Mouse (Mus musculus): ENCODE results near the gene Caln1. TPM values are rescaled to one million over a fixed set of nuclear protein-coding genes. Genes with fewer than 3 reads are reported as not detected.

Caln1 gene
- total RNA-seq, 4 experiments from 2014 or later, result 0.03 TPM; not detected in 3

DNA sequence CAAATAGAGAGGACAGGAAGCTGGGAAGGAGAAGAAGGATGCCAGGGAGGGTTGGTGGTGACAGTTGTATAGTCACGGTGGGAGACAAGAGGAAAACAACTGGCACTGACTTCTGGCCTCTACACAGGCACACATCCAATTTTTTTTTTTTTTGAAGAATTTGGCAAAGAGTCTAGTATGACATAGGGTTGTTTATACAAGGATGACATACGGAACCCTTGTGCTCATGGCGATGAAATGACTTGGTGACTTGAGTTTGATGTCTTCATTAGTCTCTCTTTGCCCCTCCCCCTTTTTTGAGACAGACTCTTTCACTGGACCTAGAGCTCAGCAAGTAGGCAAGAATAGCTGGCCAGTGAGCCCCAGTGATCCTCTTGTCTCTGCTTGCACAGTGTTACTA lies 322.1 kb downstream of the Caln1 start:
- no peak for DNase-seq (ENCODE audit: low spot score)

GRCm38 (mm10) chr5:130699476-130699875 lies 330.2 kb downstream of the Caln1 start:
- DNase-seq (ENCODE audit: low spot score), result no peak

DNA sequence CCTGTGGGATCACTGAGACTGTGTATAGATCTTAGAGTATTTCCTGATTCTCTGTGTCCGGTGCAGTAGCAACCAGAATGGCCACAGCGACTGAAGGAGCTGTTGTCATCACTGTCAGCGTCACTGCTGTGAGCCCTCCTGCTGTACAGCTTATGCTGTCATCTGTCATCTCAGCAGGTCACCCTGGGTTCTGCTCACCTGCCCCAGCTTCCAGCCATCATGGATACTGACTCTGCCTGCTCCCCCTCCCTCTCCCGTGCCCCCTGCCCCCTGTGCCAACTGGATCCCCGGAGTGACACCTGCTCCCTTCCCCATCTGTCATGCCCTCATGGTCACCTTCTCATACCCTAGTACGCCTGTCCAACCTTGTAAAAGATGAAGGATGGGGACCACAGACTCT lies 332.5 kb downstream of the Caln1 start:
- DNase-seq (ENCODE audit: low spot score), result no peak

DNA sequence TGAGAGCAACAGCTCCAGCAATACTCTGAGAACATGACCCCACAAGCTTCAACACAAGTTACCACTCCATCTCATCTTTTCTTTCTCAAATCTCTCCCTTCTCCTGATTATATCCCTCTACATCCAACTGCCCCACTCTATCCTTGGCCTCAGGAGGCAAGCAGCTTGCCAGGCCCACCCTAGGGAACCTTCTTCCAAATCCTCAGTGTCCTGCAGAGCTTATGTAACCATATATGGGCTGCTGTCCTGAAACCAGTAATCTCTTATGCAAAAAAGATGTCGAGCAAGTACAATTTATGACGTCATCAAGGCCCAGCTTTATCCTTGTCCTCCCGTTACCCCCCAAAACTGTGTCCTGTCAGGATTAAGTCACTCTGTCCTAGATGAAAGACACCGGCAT lies 333.1 kb downstream of the Caln1 start:
- no peak for DNase-seq (ENCODE audit: low spot score)

DNA sequence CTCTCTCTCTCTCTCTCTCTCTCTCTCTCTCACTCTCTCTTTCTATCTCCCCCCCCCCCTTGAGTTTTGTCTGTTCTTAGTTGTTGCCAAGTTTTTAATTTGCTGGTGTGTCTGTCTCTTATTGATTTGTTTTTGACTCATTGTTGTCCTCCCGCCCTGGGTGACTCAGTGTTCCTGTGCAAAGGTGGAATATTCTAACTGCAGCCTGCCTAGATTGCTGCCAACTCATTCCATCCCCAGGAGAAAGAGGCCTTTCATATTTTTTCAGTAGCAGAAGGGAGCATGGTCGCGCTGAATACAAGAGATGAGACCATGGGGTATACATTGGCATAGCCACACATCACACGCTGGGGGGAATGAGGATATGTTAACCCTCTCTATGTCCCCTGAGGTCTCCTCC lies 335.6 kb downstream of the Caln1 start:
- no peak for DNase-seq (ENCODE audit: low spot score)

GRCm38 (mm10) chr5:130706202-130706855 lies 337.1 kb downstream of the Caln1 start:
- no peak for DNase-seq (ENCODE audit: low spot score)

GRCm38 (mm10) chr5:130707755-130708154 lies 338.5 kb downstream of the Caln1 start:
- DNase-seq (ENCODE audit: low spot score), result no peak

- DNase-seq (ENCODE audit: low spot score), result no peak
Observed at GRCm38 (mm10) chr5:130708616-130709015, 339.4 kb downstream of the Caln1 start.

- no peak for DNase-seq (ENCODE audit: low spot score)
Observed at GRCm38 (mm10) chr5:130711643-130712042, 342.4 kb downstream of the Caln1 start.

GRCm38 (mm10) chr5:130712281-130712680 lies 343.0 kb downstream of the Caln1 start:
- no peak for DNase-seq (ENCODE audit: low spot score)

- no peak for DNase-seq (ENCODE audit: low spot score)
Observed at GRCm38 (mm10) chr5:130715181-130715580, 345.9 kb downstream of the Caln1 start.

GRCm38 (mm10) chr5:130718385-130718784 lies 349.1 kb downstream of the Caln1 start:
- DNase-seq (ENCODE audit: low spot score), result no peak

DNA sequence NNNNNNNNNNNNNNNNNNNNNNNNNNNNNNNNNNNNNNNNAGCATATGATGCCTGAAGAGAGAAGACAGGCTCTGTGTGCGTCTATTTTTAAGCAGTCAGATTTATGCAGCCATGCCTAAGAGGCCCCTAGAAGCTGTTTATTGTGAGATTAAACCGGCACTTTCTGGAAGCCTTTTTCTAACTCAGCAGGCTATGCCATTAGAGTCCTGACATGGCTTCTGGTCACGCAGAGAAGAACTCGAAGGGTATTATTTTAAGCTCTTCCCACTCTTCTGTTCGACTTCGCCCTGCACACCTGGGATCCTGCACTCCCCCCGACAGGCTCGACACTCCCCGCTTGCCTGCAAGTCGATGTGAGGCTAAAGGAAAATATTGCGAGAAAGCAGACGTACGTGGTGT lies 372.9 kb downstream of the Caln1 start:
- no peak for DNase-seq (ENCODE audit: low spot score)

DNA sequence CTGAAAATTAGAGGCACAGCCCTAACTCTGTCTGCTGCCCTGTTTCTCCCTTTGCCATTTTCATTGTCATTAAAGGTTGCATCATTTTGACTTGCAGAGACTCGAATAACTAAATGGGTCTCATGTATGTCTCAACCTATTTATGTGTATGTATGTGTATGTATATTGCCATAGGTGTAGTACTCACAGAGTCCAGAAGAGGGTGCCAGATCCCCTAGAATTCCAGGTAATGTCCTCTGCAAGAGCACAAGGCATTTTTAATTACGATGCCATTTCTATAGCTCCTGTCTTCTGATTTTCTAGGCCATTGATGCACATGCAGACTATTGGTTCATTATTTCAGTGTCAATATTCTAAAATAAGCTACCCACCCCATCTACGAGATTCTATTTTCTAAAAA lies 388.3 kb downstream of the Caln1 start:
- no peak for DNase-seq (ENCODE audit: low spot score)

DNA sequence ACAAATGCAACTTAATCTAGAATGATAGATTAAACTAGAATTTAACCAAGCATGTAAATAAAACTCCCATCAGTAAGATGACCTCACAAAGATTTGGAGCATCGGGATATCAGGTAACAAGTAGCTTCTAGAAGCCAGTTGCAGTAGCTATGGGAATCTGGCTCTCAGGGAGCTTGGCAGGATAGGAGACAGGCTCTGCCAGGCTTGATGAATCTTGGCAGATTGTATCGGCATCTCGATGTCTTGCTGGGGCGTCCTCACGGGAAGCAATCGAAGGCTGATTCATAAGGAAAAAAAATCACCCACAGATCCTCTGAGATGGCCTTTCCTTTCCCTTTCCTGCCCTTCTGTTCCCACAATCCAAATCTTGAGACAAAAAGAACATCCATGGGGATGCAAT lies 396.5 kb downstream of the Caln1 start:
- DNase-seq (ENCODE audit: low spot score), result no peak

DNA sequence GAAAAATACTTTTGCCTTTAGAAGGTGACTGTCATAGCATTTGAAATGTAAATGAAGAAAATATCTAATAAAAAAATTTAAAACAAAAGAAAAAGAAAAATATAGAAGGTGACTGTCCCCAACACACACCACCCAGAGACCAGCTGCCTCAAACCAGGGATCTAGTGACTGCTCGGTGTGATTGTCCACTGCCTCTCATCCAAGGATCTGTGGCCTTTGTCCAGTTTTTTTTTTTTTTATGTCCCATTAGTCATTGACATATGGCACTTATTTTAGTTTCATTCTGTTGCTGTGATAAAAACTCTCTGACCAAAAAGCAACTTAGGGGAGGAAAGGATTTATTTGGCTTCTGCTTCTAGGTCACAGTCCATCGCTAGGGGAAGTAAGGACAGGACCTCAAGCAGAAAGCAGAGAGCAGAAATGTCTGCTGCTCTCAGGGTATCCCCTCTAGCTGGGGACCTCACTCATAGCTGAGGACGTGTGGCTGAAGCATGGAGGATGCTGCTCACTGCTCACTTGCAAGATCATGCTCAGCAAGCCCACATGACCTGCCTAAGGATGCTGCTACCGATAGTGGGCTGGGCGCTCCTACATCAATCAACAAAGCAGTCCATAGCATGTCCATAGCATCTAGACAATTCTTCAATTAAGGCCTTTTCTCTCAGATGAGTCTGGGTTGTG lies 401.9 kb downstream of the Caln1 start:
- no peak for DNase-seq (ENCODE audit: low spot score)

GRCm38 (mm10) chr5:130772491-130772890 lies 403.2 kb downstream of the Caln1 start:
- no peak for DNase-seq (ENCODE audit: low spot score)

DNA sequence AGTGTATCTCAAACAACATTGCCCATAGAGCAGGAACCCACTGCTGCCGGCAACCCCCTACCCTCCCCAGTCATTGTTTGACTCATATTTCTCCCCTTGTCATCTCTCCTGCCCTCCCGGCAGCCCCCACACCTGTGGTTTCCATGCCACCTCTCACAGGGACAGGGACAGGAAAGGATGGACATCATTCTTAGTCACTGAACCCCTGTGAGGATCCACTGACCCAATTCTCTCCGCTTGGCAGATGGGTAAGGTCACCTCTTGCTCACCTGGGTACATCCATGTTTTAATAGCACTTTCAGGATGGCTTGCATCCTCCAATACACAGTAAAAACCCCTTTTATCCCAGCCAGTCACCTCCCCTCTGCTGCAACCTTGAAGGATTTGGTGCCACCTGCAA lies 405.7 kb downstream of the Caln1 start:
- no peak for DNase-seq (ENCODE audit: low spot score)

GRCm38 (mm10) chr5:130792755-130793452 lies 423.6 kb downstream of the Caln1 start:
- no peak for DNase-seq (ENCODE audit: low spot score)

DNA sequence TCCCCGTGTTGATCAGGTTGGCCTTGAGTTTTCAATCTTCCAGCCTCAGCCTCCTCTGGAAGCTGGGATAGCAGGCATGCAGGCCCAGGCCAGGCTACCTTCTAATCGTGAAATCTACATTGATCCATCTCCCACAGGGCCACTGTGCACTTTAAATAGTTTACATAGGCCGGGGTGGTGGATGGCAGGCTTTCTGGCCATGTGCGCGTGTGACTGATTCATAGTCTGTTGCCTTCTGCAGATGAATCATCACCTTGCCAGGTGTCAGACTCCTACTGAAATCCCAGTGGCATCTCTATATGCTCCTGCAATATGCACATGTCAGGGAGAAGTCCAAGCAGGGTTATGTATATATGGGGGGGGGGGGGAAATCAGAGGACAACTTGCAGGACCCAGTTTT lies 428.5 kb downstream of the Caln1 start:
- no peak for DNase-seq (ENCODE audit: low spot score)

- DNase-seq (ENCODE audit: low spot score), result no peak
Observed at GRCm38 (mm10) chr5:130810314-130810713, 441.1 kb downstream of the Caln1 start.

DNA sequence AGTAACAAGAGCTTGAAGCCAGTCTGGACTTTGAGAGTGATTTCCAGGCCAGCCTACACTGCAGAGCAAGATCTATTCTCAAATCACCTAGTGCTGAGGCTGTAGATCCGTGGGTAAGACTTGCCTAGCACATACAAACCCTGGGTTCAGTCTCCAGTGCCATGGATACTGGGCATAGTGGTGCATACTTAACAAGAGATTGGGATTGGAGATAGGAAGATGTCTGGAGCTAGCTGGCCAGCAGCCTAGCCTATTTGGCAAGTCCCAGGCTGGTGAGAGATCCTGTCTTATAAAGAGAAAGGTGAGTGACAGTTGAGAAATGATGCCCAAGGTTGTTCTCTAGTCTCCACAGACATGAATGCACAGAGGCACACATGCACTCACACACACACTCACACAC lies 441.6 kb downstream of the Caln1 start:
- DNase-seq (ENCODE audit: low spot score), result no peak

DNA sequence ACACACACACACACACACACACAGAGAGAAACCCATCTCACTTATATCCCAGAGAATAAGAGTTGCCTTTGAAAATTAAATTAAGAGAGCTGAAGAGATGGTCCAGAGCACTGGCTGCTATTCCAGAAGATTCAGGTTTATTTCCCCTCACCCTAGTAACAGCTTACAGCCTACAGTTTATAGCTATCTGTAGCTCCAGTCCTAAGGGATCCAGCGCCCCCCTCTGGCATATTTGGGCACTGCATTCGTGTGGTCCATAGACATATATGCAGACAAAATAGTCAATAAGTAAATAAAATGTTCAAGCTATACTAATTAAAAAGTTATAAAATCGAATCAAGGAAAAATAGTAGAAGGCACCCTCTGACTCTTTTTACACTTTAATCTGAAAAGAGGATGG lies 442.0 kb downstream of the Caln1 start:
- no peak for DNase-seq (ENCODE audit: low spot score)
